Mouse (Mus musculus) small intestine, adult 2 months (tissue): ENCODE data around the gene Iqcf6.

Experiments used
- CTCF ChIP-seq: fragments of 200-500 bp; IDR thresholded peaks from 2 replicates; pipeline ENCODE4 v1.5.1; 2012; ENCODE audit warnings: low read depth, mild to moderate bottlenecking, control low read depth, inconsistent platforms, low read length, moderate library complexity, mixed read lengths; ENCODE audit not compliant: insufficient replicate concordance, insufficient read length; ENCODE audit errors: extremely low read depth
- POLR2A ChIP-seq: fragments of 200-500 bp; IDR thresholded peaks from 2 replicates; pipeline ENCODE4 v1.6.1; 2012; ENCODE audit warnings: low read depth, mild to moderate bottlenecking, control low read depth, inconsistent platforms, low read length, moderate library complexity

GRCm38 (mm10) chr9:106592158-106592557 lies 34.2 kb upstream of the Iqcf6 start:
- TF ChIP-seq POLR2A, result no peak
- no peak for TF ChIP-seq CTCF
